Mouse (Mus musculus): ENCODE measurements around the gene Sult2b1.
A peak's percentile ranks its signal among the peaks of the same experiment; 100 is the strongest.

The Sult2b1 gene

DNA sequence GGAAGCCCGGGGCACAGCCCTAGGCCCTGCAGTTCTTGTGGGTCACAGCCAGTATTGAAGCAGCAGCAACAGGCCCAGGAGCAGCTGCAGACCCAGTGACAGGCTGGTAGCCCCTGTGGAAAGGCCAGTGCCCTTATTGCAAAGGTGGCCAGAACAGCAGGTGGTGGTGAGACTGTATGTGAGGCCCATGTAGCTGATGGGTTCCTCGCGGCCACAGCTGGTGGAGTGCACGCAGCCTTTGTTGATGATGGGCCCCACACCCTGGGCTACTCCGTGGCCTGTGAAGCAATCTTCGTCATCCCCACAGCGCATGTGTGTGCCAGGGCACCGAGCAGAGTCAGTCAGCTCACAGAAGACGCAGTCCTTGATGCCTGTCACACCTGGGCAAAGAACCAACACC, 59.3 kb downstream of the Sult2b1 start:
- DNase-seq (ENCODE audit: low spot score), result no peak

DNA sequence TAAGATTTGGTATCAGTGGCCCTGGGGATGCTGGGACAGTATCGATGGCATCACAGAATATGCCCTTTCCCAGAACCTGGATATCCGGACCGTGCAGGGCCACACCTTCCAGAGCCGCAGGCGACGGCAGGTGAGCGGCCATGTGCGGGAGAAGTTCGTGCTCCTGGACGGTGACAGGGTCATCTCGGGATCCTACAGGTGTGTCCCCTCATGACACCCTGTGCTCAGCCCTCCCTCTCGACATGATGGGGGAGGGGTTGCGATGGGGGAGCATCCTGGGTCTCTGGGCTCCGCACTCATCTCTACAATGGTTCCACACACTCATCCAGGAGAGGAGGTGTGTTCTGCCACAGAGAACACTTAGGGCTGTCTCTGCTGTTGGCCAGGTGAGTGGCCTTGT, 60.7 kb downstream of the Sult2b1 start:
- DNase-seq (ENCODE audit: low spot score), result no peak

- no peak for DNase-seq (ENCODE audit: low spot score)
Measured at GRCm38 (mm10) chr7:45723301-45723700, 61.2 kb downstream of the Sult2b1 start.

DNA sequence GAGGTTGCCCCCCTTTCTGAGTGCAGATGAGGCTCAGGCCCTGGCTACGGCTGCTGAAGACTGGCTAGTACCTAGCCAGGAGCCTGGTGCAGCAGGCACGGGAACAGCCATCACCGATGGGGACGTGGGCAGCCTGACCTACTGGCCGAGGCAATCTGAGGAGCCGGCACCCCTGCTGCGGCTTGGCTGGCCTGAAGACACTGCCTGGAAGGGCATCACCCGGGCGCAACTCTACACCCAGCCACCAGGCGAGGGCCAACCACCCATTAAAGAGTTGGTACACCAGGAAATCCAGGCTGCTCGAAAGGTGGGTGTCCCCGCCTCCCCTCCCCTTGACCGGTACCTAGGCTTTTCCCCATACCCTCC, 62.1 kb downstream of the Sult2b1 start:
- DNase-seq (ENCODE audit: low spot score), result no peak

- no peak for DNase-seq (ENCODE audit: low spot score)
Measured at GRCm38 (mm10) chr7:45721642-45722347, 62.7 kb downstream of the Sult2b1 start.

GRCm38 (mm10) chr7:45721234-45721571, 63.3 kb downstream of the Sult2b1 start:
- no peak for DNase-seq (ENCODE audit: low spot score)

DNA sequence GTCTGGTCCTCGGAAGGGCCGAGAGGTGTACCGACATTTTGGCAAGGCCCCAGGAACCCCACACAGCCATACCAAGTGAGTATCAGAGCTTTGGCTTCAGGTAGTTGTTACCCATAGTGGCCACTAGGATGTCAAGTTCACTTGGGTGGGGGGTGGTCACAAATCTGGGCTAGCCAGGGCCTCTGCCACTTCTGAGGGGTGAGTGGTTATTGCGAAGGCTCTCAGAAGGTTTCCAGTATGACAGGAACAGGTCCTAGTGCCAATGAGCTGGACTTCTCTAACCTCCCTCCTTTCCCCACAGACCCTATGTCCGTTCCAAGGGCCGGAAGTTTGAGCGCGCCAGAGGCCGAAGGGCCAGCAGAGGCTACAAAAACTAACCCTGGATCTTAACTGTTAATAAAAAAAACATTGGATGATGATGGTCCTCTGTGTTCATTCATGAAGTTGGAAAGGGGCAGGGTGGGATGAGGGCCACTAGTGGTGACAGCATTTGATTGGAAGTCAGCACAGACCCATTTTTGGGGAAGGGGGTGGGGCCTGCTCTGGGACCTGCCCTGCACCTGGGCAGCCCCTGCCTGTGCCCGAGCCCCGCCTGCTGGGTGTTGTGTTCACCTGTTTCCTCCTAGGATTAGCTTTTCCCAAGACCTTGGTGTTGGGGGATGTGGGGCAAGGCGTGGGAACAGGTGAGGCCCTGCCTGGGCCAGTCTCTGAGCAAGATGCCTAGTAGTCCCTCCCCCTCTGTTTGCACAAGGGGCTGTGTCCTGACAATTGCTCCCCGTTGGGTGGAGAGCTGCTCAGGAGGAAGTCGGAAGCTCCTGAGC, 63.8 kb downstream of the Sult2b1 start, which contains the start of gene Fam83e:
Gene Fam83e, plus strand, starts transcription at position 800 of the 821 bp plus-strand sequence.
- no peak for DNase-seq (ENCODE audit: low spot score)

GRCm38 (mm10) chr7:45719738-45720412, 64.6 kb downstream of the Sult2b1 start:
- no peak for DNase-seq (ENCODE audit: low spot score)

DNA sequence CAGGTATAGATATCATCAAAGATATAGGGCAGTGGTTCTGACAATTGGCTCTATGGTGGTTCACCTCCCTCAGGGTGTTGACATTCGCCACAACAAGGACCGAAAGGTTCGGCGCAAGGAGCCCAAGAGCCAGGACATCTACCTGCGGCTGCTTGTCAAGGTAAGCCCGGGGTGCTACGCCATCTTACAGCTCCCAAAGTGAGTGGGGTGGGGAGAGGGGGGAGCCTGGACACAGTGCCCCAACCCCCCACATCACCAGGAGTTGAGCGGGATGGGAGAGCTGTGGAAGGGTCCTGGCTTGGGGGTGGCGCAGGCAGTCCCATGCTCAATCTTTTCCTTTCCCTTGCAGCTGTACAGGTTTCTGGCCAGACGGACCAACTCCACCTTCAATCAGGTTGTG, 65.3 kb downstream of the Sult2b1 start:
- DNase-seq (ENCODE audit: low spot score), result no peak

- DNase-seq (ENCODE audit: low spot score), result peak; percentile 43
Measured at GRCm38 (mm10) chr7:45718331-45718730, 66.1 kb downstream of the Sult2b1 start.

- peak; percentile 97 for DNase-seq (ENCODE audit: low spot score)
Measured at GRCm38 (mm10) chr7:45717918-45718297, 66.6 kb downstream of the Sult2b1 start, which contains the start of gene Sphk2. TSS of gene Sphk2 (minus strand) at chr7:45718002.

- DNase-seq (ENCODE audit: low spot score), result no peak
Measured at GRCm38 (mm10) chr7:45716952-45717917, 67.2 kb downstream of the Sult2b1 start.

DNA sequence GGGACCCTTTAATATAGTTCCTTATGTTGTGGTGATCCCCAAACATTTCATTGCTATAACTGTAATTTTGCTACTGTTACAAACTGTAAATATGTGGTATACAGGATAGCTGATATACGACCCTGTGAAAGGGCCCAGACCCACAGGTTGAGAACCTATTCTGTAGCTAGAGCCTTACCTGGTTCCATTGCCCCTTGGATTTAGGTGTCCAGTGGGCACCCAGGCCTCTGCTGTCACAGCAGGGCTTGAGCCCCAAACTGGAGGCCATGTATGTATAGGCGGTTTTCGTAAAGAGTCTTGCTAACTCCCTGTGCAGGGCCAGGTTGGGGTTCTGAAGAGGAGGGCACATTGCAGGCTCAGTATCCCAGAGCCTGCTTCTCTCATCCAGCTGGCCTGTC, 68.0 kb downstream of the Sult2b1 start:
- DNase-seq (ENCODE audit: low spot score), result no peak

DNA sequence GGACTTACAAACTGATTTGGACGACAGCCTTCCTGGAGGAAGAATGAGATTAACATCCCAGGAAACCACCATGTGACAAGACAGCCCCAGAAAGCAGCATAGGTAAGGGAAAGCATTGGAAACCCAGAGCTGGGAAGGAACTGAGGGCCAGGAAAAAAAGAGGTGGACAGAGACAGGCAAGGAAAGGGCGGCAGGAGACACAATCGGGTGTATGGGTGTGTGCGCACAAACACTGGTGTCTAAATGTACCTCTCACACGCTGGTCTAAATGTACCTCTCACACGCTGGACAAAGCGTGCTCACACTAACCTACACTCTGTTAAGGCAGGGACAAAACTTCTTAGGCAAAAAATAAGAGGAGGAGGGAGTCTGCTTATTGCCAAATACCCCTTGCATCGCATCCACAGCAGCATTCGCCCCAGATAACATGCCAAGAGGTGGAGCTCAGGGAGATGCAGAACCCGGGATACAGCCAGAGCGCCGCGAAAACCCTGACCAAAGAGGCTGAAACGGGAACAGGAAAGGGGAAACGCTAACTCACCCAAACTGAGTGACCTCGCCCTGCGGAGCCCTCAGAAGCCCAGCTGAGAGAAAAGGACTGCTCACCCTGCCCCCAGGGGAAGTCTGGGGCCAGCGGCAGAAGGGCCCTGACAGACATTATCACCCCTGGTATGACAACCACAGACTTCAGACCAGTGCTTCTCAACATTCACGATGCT, 68.6 kb downstream of the Sult2b1 start:
- no peak for DNase-seq (ENCODE audit: low spot score)

DNA sequence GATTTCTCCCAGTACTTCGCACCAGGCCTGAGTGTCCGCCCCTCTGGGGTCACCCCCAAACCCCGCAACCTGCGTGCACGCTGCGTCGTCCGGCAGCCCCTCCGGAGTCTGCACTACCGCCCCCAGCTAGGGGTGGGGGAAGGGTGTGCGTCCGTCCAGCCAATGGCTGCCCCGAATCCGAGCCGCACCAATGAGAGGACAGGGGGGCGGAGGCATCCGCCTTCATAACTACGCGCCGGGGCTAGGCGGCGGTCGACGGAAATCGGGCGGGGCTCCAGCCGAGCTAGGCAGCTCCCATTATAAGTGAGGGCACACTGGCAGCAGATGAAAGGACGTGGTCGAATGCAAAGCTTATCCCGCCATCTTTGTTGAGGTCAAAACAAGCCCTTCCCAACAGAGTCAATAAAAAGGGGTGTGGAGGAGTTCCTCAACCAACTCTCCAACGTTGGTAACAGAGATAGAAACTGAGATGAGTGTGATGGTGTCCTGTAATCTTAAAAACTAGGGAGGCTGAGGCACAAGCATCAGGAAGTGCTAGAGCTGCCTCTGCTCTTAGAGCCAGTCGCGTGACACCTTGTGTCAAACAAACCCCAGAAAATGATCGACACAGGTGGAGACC, 69.3 kb downstream of the Sult2b1 start, which contains the start of gene Rpl18:
Gene Rpl18, plus strand, starts transcription at position 368 of the 619 bp plus-strand sequence.
- peak; percentile 95 for DNase-seq (ENCODE audit: low spot score)

DNA sequence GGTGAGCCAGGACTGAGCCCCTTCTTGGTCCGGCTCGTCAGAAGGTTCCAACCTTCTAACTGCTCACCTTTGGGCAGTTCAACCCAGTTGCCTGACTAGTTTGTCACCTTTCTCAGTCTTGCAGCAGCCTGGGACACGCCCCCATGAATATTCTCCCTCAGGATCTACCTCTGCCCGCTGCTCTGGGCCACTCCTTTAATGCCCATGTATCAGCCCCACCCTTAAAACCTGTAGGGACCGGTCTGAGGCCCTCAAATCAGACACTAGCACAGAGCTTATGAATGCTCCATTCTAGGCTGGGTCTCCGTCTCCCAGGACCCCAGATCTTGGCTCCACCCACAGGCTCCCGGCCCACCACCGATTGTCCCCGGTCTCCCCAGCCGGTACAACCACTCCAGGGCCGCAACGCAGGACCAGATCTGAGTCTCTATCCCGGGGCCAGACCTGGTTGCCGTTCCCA, 69.8 kb downstream of the Sult2b1 start:
- DNase-seq (ENCODE audit: low spot score), result peak; percentile 32

DNA sequence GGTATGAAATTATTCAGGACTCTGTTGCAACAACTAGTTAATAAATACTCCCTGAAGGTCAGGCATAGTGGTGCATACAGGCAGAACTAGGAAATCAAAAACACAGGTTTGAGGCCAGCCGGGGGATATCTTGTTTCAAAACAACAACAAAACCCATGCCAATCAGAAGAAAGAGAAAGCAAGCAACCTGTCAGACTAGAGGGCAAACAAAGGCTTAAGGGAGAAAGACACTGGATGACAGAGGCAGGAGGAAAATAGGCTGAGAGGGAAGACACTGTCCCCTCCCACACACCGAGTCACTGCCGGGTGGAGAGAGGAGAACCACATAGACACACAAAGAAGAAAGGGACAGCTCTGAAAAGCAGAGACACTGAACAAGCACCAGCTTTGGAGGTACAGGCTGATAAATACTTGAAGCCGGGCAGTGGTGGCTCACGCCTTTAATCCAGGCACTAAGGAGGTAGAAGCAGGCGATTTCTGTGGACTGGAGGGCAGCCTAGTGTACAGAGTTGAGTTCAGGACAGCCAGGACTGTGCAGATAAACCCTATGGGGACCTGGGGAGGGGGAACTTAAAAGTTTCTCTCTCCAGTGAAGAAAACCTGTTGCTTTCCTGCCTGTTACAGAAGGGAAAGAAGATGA, 70.5 kb downstream of the Sult2b1 start:
- no peak for DNase-seq (ENCODE audit: low spot score)

- DNase-seq (ENCODE audit: low spot score), result no peak
Measured at GRCm38 (mm10) chr7:45713396-45713795, 71.1 kb downstream of the Sult2b1 start.

GRCm38 (mm10) chr7:45712022-45712757, 72.3 kb downstream of the Sult2b1 start:
- DNase-seq (ENCODE audit: low spot score), result no peak

Data from MN1 (cell line).